Mouse (Mus musculus) left cerebral cortex, postnatal 36 days (tissue): ENCODE results near the gene Hck. TPM values are rescaled to one million over a fixed set of nuclear protein-coding genes. Genes with fewer than 3 reads are reported as not detected.

ENCODE experiments used
- DNase-seq, 2 experiments: peaks; one replicate each; pipeline ENCODE4 v3.0.0; 2021 to 2022; ENCODE audit warnings: low spot score in 2 of 2, mixed read lengths in 1 of 2
- intact Hi-C: fragments of 180-260 bp; cut with DNase I; formaldehyde crosslinking; loops from one replicate; pipeline ENCODE4 v1.15.1; 2025
- total RNA-seq, 2 experiments: library from RNA; stranded (reverse); gene quantifications; 2 replicates each; pipeline ENCODE4 v1.2.3; 2021

Hck gene
- 1 to 10 TPM; 2.1 to 2.4 TPM for total RNA-seq

GRCm38 (mm10) chr2:153108313-153109264, at the start of gene Hck:
TSS of gene Hck (plus strand) at chr2:153108468.
- intact Hi-C loops: no loop called here
- DNase-seq: no peak

- no peak for DNase-seq
- intact Hi-C loops: no loop called here
Observed at GRCm38 (mm10) chr2:153060216-153060615, 48.1 kb upstream of the Hck start.

GRCm38 (mm10) chr2:153063394-153063793, 44.9 kb upstream of the Hck start:
- DNase-seq: no peak
- intact Hi-C loops: no loop called here

- intact Hi-C loops: no loop called here
Observed at GRCm38 (mm10) chr2:153064190-153064970, 43.9 kb upstream of the Hck start.

GRCm38 (mm10) chr2:153065747-153066508, 42.3 kb upstream of the Hck start, which contains the start of gene Ccm2l:
TSS of gene Ccm2l (plus strand) at chr2:153065955.
- intact Hi-C loops: no loop called here
- DNase-seq: no peak

More at GRCm38 (mm10) chr2:153064190-153064970, 43.9 kb upstream of the Hck start:
- DNase-seq: no peak

- intact Hi-C loops: no loop called here
- no peak for DNase-seq
Observed at GRCm38 (mm10) chr2:153066991-153067390, 41.3 kb upstream of the Hck start.

- intact Hi-C loops: no loop called here
Observed at GRCm38 (mm10) chr2:153070762-153071490, 37.3 kb upstream of the Hck start.

GRCm38 (mm10) chr2:153071491-153072184, 36.6 kb upstream of the Hck start:
- peak; percentile 73 to 81 for DNase-seq
- intact Hi-C loops: no loop called here

More at GRCm38 (mm10) chr2:153070762-153071490, 37.3 kb upstream of the Hck start:
- no peak for DNase-seq

- intact Hi-C loops: no loop called here
- DNase-seq: no peak
Observed at GRCm38 (mm10) chr2:153074651-153075050, 33.6 kb upstream of the Hck start.

- intact Hi-C loops: no loop called here
- no peak for DNase-seq
Observed at GRCm38 (mm10) chr2:153075961-153076360, 32.3 kb upstream of the Hck start.

GRCm38 (mm10) chr2:153080841-153081523, 27.3 kb upstream of the Hck start:
- intact Hi-C loops: loop anchor here (5.0 kb wide), 1 partner anchor 56 kb away; no protein-coding TSS in a partner anchor
- peak; percentile 68 to 69 for DNase-seq

- intact Hi-C loops: loop anchor here (5.0 kb wide), 1 partner anchor 55 kb away; no protein-coding TSS in a partner anchor
- no peak for DNase-seq
Observed at GRCm38 (mm10) chr2:153081866-153082265, 26.4 kb upstream of the Hck start.

GRCm38 (mm10) chr2:153083275-153083674, 25.0 kb upstream of the Hck start:
- DNase-seq: no peak
- intact Hi-C loops: loop anchor here (5.0 kb wide), 1 partner anchor 54 kb away; no protein-coding TSS in a partner anchor

GRCm38 (mm10) chr2:153083824-153084223, 24.4 kb upstream of the Hck start:
- intact Hi-C loops: loop anchor here (5.0 kb wide), 1 partner anchor 53 kb away; no protein-coding TSS in a partner anchor
- no peak for DNase-seq

GRCm38 (mm10) chr2:153084261-153084976, 23.8 kb upstream of the Hck start:
- DNase-seq: no peak
- intact Hi-C loops: loop anchor here (5.0 kb wide), 1 partner anchor 53 kb away; no protein-coding TSS in a partner anchor

GRCm38 (mm10) chr2:153085556-153085955, 22.7 kb upstream of the Hck start:
- intact Hi-C loops: no loop called here

GRCm38 (mm10) chr2:153086166-153086565, 22.1 kb upstream of the Hck start:
- DNase-seq: no peak
- intact Hi-C loops: no loop called here

More at GRCm38 (mm10) chr2:153085556-153085955, 22.7 kb upstream of the Hck start:
- no peak for DNase-seq
